Mouse (Mus musculus): ENCODE measurements around the gene Hif3a.

Gene Hif3a

DNA sequence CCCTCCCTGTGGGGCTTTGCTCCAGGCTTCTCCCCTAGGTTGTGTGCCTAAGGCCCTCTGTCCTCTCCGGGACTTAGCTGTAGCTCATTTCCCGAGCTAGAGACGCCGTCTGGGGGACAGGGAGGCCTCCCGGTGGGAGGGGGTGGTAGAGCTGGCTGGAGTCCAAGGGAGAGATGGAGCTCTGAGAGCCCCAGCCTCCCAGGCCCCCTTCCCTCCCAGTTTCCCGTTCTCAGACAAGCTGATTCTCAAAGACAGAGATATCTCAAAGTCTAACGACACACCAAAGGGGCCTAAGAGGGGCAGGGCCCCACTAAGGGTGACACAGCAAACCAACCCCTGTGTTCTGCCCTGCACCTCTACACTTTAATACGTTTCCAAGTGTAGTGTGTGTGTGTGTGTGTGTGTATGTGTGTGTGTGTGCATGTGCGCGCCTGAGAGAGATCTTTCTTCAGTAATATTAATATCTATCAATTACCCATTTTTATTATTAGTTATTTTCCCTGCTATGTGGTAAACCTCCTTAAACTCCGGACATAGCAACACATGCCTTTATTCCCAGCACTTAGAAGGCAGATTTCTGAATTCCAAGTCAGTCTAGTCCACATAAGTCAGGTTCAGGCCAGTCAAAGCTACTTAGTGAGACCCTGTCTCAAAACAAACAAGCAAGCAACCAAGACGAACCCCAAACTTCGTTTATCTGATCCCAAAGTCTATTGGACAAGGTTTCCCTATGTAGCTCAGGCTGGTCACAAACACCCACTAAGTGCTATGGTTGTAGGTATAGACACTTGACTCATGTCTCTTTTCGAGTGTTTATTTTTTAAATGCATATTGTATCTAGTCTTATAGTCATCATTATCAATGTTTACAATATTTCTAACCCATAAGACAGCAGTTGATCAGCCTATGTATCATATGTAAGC lies 5.4 kb downstream of the Hif3a start:
- DNase-seq = peak; percentile 50 to 60

DNA sequence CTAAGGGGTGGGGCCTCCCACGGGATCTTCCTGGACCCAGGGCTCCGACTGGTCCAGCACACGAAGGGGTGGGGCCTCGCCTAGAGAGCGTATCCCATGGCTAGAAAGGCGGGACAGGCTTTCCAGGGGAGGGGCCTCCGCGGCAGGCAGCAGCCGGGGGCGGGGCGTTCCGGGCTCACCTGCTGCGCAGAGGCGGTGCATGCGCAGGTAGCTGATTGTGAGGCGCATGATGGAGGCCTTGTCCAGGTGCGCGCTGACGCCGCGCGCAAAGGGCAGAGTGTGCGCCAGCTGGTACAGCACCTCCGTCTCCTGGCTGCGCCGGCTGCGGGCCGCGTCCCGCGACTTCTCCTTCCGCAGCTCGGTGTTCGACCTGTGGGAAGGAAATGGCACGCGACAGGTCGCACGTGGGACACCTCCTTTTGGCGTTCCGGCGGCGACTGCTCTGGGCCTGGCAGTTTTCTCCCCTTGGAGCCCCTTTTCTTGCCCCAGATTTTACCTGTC lies 6.1 kb downstream of the Hif3a start:
- DNase-seq = peak; percentile 94 to 97

DNA sequence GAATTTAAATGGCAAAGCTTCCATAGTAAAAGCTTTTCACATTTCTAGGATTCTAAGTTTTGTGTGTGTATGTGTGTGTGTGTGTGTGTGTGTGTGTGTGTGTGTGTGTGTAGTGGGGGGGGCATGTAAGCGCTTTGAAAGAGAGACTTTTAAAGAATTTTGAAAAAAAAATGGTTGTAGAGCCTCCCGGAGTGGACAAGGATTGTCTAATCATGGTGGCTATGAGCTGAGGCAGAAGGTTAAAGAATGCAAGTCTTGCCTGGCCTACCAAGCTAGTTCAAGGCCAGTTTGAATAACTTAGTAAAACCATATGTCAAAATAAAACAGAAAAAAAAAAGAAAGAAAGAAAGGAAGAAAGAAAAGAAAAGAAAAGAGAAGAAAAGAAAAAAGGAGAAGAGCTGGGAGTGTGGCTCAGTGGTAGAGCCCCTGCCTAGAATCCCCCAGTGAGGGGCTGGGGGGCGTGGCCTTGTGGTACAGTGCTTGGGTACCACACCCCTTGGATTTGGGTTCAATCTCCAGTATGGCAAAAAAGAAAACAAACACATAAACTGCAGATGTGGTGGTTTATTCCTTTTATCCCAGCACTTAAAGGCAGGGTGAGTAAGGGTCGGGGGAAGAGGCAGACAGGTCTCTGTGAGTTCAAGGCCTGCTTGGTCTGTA lies 6.8 kb downstream of the Hif3a start:
- no peak for DNase-seq

DNA sequence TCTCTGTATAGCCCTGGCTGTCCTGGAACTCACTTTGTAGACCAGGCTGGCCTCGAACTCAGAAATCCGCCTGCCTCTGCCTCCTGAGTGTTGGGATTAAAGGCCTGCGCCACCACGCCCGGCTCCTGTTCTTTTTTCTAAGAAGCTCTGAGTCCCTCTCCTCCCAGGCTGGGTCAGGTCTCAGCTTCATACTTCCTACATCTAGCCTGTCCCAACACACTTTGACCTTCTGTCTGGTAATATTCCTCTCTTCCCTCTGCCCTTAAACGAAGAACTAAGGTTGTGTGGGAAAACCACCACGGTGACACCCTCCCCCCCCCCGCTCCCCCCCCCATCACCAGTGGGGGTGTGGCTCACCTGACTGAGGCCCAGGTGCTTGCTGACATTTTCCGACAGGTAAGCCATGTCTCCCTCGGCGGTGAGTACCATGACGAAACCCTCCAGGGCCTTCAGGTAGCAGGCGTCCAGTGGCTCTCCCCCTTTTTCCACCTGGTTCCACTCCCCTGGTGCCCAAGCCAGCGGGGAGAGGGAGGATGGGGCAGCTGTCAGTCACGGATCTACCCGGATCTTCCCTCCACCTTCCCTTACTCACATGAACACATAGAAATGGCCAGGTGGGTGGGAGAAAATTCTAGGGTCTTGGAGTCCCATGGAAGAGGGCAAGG lies 7.8 kb downstream of the Hif3a start:
- DNase-seq = no peak

DNA sequence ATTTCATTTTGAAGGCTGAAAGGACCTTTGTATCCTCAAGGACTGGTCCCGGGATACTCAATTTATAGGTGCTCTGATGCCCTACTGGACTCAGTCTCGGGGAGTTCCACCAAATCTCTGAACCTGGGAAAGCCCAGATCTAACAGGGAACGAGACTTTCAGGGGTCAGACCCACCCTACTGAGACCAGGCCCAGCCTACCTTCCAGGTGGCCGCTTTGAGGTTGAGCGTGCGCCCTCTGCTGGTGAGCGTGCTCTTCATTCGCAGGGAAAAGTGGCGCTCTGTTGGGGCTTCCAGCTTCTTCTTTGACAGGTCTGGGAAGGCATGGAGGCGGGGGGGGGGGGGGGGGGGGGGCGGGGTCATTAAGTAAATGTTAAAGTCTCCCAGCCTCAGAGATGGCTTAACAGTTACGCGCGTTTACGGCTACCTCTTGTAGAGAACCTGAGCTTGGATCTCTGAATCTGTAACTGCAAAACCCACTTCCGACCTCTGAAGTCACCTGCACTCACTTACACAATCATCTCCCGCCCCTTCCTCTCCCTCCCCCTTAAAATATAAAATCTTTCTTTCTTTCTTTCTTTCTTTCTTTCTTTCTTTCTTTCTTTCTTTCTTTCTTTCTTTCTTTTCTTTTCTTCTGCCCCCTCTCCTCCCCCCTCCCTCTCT lies 11.2 kb downstream of the Hif3a start:
- DNase-seq = peak; percentile 68 to 77

DNA sequence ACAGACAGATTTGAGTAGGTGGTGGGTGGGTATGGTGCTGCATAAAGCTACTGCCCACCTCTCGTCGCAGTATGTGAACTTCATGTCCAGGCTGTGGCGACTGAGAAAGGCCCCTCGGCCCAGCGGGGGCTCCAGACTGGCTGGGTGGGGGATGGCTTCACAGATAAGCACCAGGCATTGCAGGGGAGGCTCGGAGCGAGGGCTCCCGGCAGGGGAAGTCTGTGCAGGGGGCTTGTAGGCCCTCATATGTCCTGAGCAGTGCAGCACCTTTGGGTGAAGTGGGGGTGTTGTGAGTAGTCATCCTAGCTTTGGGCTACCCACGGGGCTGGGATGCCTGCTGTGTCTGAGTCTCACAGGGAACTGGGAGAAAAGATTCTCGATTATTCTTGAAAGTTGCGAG lies 11.7 kb downstream of the Hif3a start:
- no peak for DNase-seq

DNA sequence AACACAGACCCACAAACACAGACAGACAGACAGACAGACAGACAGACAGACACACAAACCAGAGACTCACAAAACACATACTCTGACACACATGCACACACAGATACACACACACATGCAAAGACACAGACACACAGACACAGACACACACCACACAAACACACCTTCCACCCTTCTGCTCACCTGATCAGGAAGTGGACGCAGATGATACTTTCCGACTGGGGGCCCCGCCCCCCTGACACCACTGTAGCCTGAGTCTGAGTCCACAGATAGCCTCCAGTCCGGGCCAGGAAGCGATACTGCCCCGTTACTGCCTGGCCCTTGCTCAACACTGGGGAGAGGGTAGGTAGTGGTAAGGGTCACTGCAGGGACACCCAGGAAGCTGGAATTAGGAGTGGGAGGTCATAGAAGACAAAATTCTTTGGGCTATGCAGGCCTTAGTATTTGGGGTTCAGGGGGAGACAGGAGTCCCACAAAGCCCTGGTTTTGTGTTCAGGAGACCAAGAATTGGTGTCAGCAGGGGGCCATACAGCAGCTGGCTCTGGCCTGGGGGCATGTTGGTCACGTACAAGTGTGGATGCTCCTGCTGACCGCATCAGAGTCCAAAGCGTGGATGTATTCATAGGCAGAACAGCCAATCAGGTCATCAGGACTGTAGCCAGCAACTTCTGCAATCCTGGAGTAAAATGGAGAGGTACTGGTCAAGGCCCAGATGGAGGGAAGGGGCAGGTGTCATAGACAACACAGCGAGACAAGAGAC lies 13.6 kb downstream of the Hif3a start:
- no peak for DNase-seq

DNA sequence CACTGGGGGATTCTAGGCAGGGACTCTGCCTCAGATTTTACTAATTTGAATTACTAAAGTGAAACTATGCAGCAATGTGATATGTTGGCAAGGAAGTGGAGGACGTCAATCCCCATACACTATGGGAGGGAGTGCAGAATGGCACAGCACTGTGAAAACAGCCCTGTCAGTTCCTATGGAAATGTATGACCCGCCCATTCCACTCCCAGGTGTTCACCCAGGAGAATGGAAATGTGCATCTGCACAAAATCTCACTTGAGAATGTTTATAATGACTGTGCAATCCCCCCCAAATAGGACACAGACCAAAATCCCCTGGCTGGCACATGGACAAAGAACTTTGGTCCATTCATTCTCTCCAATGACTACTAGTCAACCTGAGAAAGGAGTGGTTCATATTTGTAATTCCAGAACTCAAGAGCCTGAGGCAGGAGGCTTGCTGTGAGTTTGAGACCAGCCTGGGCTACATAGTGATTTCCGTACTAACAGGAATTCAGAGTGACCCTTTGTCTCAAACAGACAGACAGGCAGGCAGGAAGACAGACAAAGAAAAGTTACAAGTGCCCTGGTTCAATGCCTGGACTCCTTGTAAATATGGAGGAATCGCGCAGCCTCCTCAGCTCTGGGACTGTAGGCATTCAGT lies 15.1 kb downstream of the Hif3a start:
- DNase-seq = no peak

DNA sequence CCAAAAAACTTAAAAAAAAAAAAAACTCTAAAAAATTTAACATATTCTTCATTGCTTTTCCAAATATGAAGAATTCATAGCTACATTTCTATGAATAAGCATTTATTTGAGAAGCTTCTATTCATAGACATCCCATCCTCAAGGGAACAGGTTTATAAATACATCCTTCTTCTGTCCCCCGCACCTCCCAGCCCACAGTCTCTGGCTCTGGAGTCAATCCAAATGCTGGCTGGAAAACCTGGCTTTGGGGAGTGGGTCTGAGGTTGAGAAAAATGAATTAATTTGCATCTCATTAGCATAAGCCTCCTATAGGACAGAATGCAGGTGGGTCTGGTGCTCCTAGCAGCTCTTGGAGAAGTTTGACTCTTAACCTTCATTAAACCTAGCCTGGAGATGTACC lies 16.5 kb downstream of the Hif3a start:
- no peak for DNase-seq

DNA sequence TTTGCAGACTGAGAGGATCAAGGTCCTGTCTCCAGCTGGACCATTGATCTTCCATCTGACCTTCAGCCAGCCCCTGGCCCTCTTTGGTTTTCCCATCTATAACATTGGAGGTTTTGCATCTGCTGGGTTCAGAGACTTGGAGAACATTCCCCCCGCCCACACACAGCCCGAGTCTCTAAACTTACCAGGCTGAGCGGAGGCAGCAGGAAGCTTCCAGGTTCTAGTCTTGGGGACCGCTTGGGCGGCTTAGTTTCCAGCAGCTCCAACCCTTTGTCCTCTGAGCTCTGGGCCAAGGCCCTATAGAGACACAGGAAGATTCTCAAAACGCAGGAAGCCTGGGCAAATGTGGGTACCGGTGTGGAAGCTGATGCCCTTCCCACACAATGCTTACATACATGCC lies 22.9 kb downstream of the Hif3a start:
- DNase-seq = no peak

DNA sequence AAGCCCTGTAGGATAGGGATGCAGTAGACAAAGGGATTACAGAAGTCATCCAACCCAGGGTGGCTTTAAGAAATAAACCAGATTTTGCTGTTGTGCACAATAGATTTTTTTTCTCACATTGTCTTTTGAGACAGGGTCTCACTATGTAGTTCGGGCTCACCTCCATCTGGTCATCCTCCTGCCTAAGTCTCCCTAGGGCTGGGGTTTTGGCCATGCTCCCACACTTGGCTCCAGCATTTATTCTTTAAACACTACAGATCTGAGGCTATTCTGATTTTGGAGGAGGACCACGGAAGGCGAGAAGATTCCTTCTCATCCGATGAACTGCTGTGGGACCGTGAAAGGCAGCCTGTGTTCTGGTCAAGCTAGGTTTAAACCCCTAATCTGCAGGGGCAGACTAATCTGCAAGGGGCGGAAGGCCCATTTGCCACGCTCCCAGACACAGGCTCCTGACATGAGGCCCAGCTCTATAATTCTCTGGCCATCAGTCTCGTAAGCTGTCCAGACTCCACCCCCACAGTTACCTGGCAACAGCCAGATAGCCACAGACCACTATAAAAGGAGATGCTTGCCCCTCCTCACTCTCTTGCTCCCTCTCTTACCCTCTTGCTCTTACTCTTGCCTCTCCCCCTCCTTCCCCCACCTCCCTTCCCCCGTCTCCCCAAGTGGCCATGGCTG lies 24.1 kb downstream of the Hif3a start:
- no peak for DNase-seq

DNA sequence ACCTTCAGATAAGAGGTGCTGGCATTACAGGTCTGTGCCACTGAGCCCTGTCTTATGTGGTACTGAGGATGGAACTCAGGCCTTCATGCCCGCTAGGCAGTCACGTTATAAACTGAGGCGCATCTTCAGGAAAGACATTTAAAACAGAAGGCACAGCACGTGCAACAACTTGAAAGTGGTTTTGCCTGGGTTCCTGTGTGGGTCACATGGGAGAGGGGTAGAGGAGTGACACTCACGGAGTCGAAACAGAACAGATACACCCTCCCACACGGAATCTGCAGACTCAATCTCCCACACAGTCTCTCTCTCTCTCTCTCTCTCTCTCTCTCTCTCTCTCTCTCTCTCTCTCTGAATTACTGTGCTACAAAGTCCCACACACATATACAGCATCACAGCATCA lies 32.0 kb downstream of the Hif3a start:
- DNase-seq = no peak

DNA sequence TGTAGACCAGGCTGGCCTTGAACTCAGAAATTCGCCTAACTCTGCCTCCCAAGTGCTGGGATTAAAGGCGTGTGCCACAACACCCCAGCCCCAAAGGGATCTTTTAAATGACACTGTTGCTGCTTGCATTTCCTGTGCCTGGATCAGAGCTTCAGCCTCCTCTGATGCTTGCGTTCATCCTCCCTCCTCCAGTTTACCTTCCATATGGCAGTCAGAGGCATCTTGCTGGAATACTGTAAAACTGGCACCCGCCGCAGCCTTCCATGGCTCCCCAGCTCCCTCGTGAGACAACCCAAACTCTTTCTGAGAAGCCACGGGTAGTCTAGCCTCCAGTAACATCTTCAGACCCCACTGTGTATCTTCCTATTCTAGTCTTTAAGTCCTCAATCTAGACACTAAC lies 33.3 kb downstream of the Hif3a start:
- DNase-seq = no peak

DNA sequence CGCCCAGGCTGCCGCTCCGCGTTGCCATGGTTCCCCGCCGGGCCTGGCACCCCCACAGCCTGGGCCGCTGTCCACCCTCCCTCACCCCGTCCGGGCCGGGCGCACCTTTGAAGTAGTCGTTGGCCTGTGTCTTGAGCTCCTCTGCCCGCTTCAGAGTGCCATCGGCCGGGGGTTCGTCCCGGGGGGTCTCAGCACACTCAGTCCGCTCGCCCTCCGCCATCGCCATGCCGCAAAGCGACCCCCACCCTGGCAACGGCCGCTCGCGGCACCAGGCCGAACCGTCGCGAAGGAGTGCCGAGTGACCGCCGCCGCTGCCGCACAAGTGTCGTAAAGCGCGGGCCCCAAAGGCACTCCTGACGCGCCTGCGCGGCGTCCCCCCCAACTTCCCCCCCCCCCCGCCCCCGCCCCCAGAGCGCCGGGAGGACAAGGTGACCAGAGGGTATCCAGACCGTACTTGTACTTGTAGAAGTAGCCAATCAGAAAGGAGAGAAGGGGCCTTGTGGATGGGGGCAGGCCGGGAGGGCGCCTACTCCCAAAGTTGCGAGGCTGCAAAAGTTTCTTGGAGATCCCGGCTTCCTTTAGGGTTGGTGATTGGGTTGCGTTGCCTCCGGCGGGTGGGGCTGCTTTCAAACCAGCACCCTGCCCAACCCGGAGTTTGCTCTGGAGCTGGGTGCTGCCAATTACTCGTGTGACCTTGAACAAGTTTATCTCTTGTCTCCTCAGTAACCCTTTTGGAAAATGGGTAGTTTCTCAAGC lies 34.5 kb downstream of the Hif3a start, which contains the start of gene Ppp5c:
TSS of gene Ppp5c (minus strand) at position 337 of the 756 bp plus-strand sequence.
- DNase-seq = peak; percentile 88 to 93

DNA sequence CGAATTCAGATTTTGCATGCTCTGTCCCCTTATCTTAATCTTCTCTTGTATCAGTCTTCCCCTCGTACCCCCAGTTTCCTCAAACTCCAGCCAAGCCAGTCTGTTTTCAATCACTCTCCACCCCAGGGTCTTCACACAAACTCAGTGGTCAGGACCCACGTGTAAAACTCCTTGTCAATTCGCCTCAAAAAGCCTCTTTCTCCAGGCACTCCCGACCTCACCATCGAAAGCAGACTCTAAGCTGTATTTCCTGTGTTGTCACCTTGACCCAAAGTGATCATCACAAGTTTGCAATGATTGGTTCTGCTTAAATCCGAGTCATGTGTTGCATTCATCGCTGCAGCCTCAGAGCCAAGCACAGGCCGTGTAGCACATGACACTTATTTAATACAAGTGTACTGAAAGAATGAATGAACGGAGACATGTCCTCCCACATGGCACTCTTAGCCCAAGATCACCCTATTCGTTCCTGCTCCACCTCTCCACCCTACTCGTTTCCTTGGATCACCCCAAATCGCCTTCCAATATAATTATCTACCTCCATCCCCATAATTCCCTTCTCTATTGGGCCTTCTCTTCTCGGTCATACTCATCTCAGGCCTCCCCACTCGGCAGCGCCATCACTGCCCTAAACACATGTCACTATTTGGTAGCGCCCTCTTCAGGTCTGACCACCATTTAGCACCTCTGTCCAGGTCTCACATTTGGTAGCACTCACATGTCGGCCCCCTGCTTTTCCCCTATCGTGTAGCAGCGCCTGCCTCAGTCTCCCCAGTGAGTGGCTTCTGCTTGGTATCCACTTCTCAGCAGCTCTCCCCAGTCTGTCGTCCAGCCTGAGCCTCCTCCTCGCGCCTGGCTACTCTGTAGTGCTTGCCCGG lies 35.3 kb downstream of the Hif3a start:
- peak; percentile 63 to 70 for DNase-seq

DNA sequence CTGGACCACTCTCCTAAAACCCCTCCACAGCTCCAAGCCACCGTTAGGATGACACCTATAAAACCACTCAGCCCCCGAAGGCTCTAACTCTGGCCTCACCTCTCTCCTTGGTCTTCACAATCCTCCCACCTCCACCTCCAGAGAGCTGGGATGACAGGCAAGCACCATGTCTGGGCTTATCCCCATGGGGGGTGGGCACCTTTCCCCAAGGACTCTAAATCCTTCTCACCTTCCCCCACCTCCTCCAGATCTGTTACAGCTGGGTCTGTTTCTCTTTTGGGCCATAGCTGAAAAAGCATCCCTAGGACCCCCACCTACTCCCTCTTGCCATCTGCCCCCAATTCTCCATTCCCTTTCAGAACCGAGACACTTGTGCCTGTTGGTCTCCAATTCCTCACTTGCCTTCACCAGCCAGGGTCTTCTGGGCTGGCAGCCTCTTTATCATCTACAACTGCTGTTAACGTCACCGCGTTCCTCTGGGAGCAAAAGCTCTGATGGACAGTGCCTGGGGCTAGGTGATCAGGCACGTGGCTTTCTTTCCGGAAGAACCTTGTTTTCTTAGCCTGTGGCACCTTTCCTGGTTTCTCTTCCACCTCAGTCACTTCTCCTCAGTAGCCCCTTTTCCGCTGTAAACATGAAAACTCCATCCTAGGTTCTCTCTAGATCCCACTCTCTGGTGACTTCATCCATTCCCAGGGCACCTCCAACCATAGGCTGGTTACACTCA lies 36.2 kb downstream of the Hif3a start:
- DNase-seq = no peak

DNA sequence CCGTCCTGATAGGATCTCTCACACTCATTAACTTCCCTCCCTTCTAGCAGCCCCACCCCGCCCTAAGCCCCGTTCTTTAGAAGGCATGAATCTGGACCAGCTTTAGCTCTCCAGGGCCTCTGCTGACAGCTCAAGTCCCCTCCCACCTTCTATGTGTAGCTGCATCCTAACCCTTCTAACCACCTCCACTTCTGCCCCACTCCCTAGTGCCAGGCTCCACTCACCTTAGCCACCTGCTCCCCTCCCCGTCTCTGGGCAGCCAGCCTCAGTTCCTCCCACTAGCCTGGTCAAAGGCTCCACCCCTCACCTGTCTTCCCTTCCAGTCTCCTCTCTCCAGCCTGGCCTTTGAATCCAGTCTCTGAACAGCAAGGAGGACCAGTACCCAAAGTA lies 36.7 kb downstream of the Hif3a start:
- DNase-seq = peak in 1 of 2 experiments; percentile 39

DNA sequence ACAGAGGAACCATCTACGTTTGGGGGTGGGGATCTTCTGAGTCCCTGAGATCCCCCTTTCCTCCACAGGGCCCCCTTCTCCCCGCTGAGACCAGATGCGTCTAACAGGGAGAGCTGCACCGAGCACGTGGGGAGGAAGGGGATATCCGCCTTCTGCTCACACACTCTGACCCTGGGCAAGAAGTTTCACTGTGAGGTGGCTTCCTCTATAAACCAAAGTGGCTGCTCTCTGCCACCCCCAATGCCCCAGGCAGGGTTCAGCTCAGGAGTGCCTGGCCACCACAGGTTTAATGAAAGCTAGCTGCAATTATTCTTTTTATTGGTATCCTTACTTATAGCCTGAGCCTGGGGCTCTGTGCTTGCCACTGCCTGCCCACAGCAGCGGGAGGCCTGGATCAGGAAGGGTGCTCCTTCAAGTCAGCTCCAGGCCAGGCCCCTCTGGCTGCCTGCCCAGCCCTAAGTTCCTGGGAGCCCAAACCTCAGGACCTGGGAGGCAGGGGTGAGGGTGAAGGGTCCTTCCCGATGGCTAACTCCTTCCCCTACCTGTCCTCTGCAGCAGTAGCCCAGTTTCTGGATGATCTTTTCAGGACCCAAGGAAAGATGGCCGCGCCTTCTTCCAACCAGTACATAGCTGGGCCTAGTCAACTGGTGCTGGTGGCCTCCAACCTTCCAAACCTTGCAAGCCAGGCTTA lies 37.3 kb downstream of the Hif3a start:
- peak; percentile 40 to 59 for DNase-seq

All from lung, adult 18-20 months (tissue).